Mouse (Mus musculus) CH12.LX (cell line): ENCODE data around the gene Ell3. TPM values are rescaled to one million over a fixed set of nuclear protein-coding genes. Genes with fewer than 3 reads are reported as not detected.

Source experiments
- DNase-seq: peaks from one replicate; pipeline ENCODE4 v3.0.0-alpha.2; 2013; ENCODE audit errors: extremely low read depth
- H3K27ac ChIP-seq: 2 replicates; pipeline ENCODE4 v1.5.1; 2012; ENCODE audit warnings: low read depth, mild to moderate bottlenecking, control low read depth, moderate library complexity; ENCODE audit not compliant: insufficient read depth
- H3K27me3 ChIP-seq: replicated peaks from 2 replicates; pipeline ENCODE3; 2012; ENCODE audit warnings: inconsistent platforms
- H3K36me3 ChIP-seq, 2 experiments: replicated peaks in 1 of 2; 2 replicates each; pipeline versions ENCODE3 to v1.6.1; 2012; ENCODE audit warnings: inconsistent platforms in 1 of 2, low read length in 1 of 2, mild to moderate bottlenecking in 1 of 2, mixed read lengths in 1 of 2, moderate library complexity in 1 of 2; ENCODE audit not compliant: control insufficient read depth in 1 of 2, insufficient read depth in 1 of 2
- H3K4me1 ChIP-seq, 2 experiments: 2 replicates each; pipeline ENCODE4 v1.6.1; 2012; ENCODE audit warnings: inconsistent platforms in 1 of 2, moderate library complexity in 1 of 2; ENCODE audit not compliant: insufficient read depth in 2 of 2, control insufficient read depth in 1 of 2
- H3K4me2 ChIP-seq: 2 replicates; pipeline ENCODE4 v1.6.1; 2012; ENCODE audit warnings: low read depth, mild to moderate bottlenecking, control low read depth; ENCODE audit not compliant: poor library complexity, insufficient read depth, severe bottlenecking
- H3K4me3 ChIP-seq, 3 experiments: fragments of 150-350 bp in 1 of 3; sonication (generic) in 1 of 3; replicated peaks in 1 of 3; 2 replicates each; pipeline versions ENCODE3 to v1.5.1; 2011 to 2012; ENCODE audit warnings: low read depth in 2 of 3, low read length in 2 of 3, mild to moderate bottlenecking in 2 of 3, moderate library complexity in 2 of 3, control low read depth in 1 of 3, improper control_type of control experiment in 1 of 3, inconsistent platforms in 1 of 3, mixed read lengths in 1 of 3; ENCODE audit not compliant: poor library complexity in 1 of 3
- H3K79me2 ChIP-seq: replicated peaks from 2 replicates; pipeline ENCODE4 v1.6.1; 2012; ENCODE audit warnings: mild to moderate bottlenecking, moderate library complexity; ENCODE audit not compliant: control insufficient read depth, poor library complexity, insufficient read depth, severe bottlenecking; ENCODE audit errors: extremely low read depth
- H3K9ac ChIP-seq: 2 replicates; pipeline ENCODE4 v1.6.1; 2012; ENCODE audit warnings: low read depth, mild to moderate bottlenecking, control low read depth, moderate library complexity; ENCODE audit not compliant: insufficient read depth
- H3K9me3 ChIP-seq: replicated peaks from 2 replicates; pipeline ENCODE3; 2012; ENCODE audit warnings: low read length, inconsistent platforms, mixed read lengths
- BHLHE40 ChIP-seq: IDR thresholded peaks from 2 replicates; pipeline ENCODE4 v1.6.1; 2011; ENCODE audit warnings: mild to moderate bottlenecking, low read depth, low read length, improper control_type of control experiment
- CHD1 ChIP-seq: IDR thresholded peaks from 2 replicates; pipeline ENCODE4 v1.6.1; 2012; ENCODE audit warnings: low read depth, low read length, improper control_type of control experiment, inconsistent platforms
- CTCF ChIP-seq, 2 experiments: IDR thresholded peaks in 1 of 2; conservative IDR thresholded peaks in 1 of 2; 2 replicates each; pipeline ENCODE4 v1.5.1; 2011 to 2012; ENCODE audit warnings: low read depth in 2 of 2, low read length in 2 of 2, improper control_type of control experiment in 1 of 2, inconsistent platforms in 1 of 2, mild to moderate bottlenecking in 1 of 2, moderate library complexity in 1 of 2
- GABPA ChIP-seq: IDR thresholded peaks from 2 replicates; pipeline ENCODE4 v1.6.1; 2012; ENCODE audit warnings: low read depth, low read length, improper control_type of control experiment, inconsistent platforms; ENCODE audit not compliant: insufficient replicate concordance
- HCFC1 ChIP-seq: IDR thresholded peaks from 2 replicates; pipeline ENCODE4 v1.6.1; 2012; ENCODE audit warnings: low read depth, mild to moderate bottlenecking, inconsistent platforms, low read length, improper control_type of control experiment
- IRF4 ChIP-seq: IDR thresholded peaks from 2 replicates; pipeline ENCODE4 v1.6.1; 2014; ENCODE audit warnings: low read depth, mild to moderate bottlenecking, inconsistent platforms, low read length, improper control_type of control experiment
- JUND ChIP-seq: conservative IDR thresholded peaks from 2 replicates; pipeline ENCODE4 v1.6.1; 2011; ENCODE audit warnings: low read depth, low read length, improper control_type of control experiment
- MXI1 ChIP-seq: IDR thresholded peaks from 2 replicates; pipeline ENCODE4 v1.6.1; 2011; ENCODE audit warnings: mild to moderate bottlenecking, low read depth, low read length, improper control_type of control experiment
- PAX5 ChIP-seq: IDR thresholded peaks from 2 replicates; pipeline ENCODE4 v1.6.1; 2012; ENCODE audit warnings: low read length, inconsistent platforms, mixed read lengths
- RAD21 ChIP-seq: IDR thresholded peaks from 2 replicates; pipeline ENCODE4 v1.6.1; 2011; ENCODE audit warnings: low read depth, mild to moderate bottlenecking, low read length, improper control_type of control experiment, moderate library complexity
- RCOR1 ChIP-seq: conservative IDR thresholded peaks from 2 replicates; pipeline ENCODE4 v1.6.1; 2012; ENCODE audit warnings: low read depth, mild to moderate bottlenecking, inconsistent platforms, low read length, improper control_type of control experiment
- SMC3 ChIP-seq: IDR thresholded peaks from 2 replicates; pipeline ENCODE4 v1.6.1; 2011; ENCODE audit warnings: low read depth, low read length, improper control_type of control experiment
- TBP ChIP-seq: conservative IDR thresholded peaks from 2 replicates; pipeline ENCODE4 v1.6.1; 2011; ENCODE audit warnings: low read depth, low read length, improper control_type of control experiment
- TCF12 ChIP-seq: IDR thresholded peaks from 2 replicates; pipeline ENCODE4 v1.6.1; 2014; ENCODE audit warnings: low read depth, mild to moderate bottlenecking, inconsistent platforms, low read length, improper control_type of control experiment
- USF1 ChIP-seq: IDR thresholded peaks from 2 replicates; pipeline ENCODE4 v1.6.1; 2014; ENCODE audit warnings: low read depth, mild to moderate bottlenecking, inconsistent platforms, low read length, improper control_type of control experiment
- USF2 ChIP-seq: conservative IDR thresholded peaks from 2 replicates; pipeline ENCODE4 v1.6.1; 2011; ENCODE audit warnings: low read depth, low read length, improper control_type of control experiment
- ZC3H11A ChIP-seq: IDR thresholded peaks from 2 replicates; pipeline ENCODE4 v1.6.1; 2012; ENCODE audit warnings: low read depth, mild to moderate bottlenecking, inconsistent platforms, low read length, improper control_type of control experiment
- ZKSCAN1 ChIP-seq: IDR thresholded peaks from 2 replicates; pipeline ENCODE4 v1.6.1; 2012; ENCODE audit warnings: low read depth, inconsistent platforms, low read length, improper control_type of control experiment, borderline replicate concordance
- ZMIZ1 ChIP-seq: IDR thresholded peaks from 2 replicates; pipeline ENCODE4 v1.6.1; 2012; ENCODE audit warnings: low read depth, mild to moderate bottlenecking, inconsistent platforms, low read length, improper control_type of control experiment
- ZNF384 ChIP-seq: IDR thresholded peaks from 2 replicates; pipeline ENCODE4 v1.6.1; 2012; ENCODE audit warnings: low read depth, low read length, improper control_type of control experiment, inconsistent platforms
- dilution Hi-C: fragments of 300-500 bp; cut with MboI; formaldehyde crosslinking; loops from 2 replicates; pipeline ENCODE4 v1.14.3; 2020; ENCODE audit warnings: low sequenced_read_pairs; ENCODE audit not compliant: extremely low pct_unique_long_range_greater_than_20kb, extremely low pct_ligation_motif_present
- in situ Hi-C: fragments of 300-500 bp; cut with MboI; formaldehyde crosslinking; loops from 3 replicates; pipeline ENCODE4 v1.14.3; 2019; ENCODE audit warnings: low sequenced_read_pairs, low pct_ligation_motif_present, low pct_unique_long_range_greater_than_20kb, mixed read lengths
- polyA plus RNA-seq: library from polyadenylated mRNA; unstranded; fragments of >175 nt; gene quantifications from 2 replicates; pipeline ENCODE4 v1.2.1, GENCODE M21; 2012; ENCODE audit warnings: low read depth; ENCODE audit not compliant: insufficient read length
- total RNA-seq, 2 experiments: library from RNA; depleted of rRNA; stranded (reverse); fragments of 300-350 nt in 1 of 2; fragments of >200 nt in 1 of 2; gene quantifications; 2 replicates each; pipeline ENCODE4 v1.2.3; 2012 to 2014

The Ell3 gene
- total and polyA plus RNA-seq, 3 experiments: 0.38 to 2.3 (median 1.0) TPM

DNA sequence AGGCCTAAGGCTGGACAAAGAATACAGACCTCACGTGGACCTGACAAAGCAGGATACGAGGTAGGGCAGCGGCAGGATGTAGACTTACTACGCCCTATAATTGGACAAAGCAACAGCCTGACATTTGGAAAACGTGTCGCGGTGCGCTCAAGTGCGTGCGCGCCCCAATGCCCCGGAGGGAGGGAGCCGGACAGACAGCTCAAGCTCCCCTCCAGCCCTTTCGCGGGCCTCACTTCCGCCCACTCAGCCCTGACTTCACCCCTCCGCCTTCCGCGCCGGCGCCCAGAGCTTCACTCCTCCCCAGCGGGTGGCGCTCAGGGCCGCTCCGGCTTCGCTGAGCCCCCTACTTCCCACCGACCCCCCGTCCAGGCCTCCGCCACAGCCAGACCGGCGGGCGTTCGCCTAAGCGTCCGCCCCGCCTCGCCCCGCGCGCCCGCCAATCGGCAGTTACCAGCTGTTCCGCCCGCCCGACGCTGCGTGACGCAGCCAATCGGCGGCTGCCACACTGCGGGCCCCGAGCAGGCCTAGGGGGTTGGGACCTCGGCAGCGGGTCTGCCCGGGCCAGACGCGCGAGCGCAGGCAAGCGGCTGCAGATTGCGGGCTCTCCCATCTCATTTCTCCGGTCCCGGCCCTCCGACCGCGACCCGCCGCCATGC, 30.6 kb downstream of the Ell3 start, which contains the start of the genes Pdia3 and Catsper2 (continued):
- TF ChIP-seq ZKSCAN1: no peak
- TF ChIP-seq IRF4: 0 out of 2 replicates have a peak, but pooled peaks have one; percentile 3
- TF ChIP-seq ZMIZ1: peak; percentile 96

DNA sequence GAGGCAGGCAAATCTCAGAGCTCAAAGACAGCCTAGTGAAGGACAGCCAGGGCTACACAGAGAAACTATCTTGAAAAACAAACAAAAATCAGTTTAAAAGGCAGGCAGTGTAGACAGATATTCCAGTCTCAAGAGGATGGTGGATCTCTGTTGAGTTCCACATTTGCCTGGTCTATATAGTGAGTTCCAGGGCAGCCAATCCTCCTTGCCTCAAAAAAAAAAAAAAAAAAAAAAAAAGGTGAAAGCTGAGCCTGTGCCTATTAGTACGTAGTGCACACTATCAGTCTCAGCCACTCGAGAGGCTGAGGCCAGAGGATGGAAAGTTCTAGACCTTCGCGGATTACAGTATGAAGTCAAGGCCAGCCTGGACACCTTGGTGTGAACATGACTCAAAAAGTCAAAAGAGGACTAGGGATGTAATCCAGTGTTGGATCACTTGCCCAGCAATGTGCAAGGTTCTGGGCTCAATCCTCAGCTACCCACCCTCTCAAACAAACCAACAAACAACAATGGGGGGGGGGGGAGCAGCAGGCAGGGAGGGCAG, 31.2 kb downstream of the Ell3 start:
- dilution Hi-C loops: no loop called here
- peak overlapping the region; percentile 65 for H3K9ac ChIP-seq

GRCm38 (mm10) chr2:121408160-121408559, 35.9 kb downstream of the Ell3 start:
- Histone ChIP-seq H3K79me2 (no peaks in the 10 kb centered on the region; the same call in 1 of the 2 replicates), H3K9ac (no peak overlapping the region), H3K4me3 (no peak overlapping the region), H3K4me2 (no peak overlapping the region), H3K9me3 (no peaks in the 10 kb centered on the region), H3K27me3 (no peaks in the 10 kb centered on the region), H3K36me3 (peaks cover 0 to 7% of the 10 kb centered on the region in 2 experiments), H3K27ac (no peak overlapping the region), H3K4me1 (peaks cover 0 to 5% of the 10 kb centered on the region in 2 experiments; a peak in 2 of 4 replicates)
- in situ Hi-C loops (no loop called here), dilution Hi-C loops (no loop called here)
- peak; percentile 72 for DNase-seq
- TF ChIP-seq ZNF384 (peak; percentile 82), ZC3H11A (no peak), ZKSCAN1 (no peak), JUND (no peak), GABPA (no peak), TBP (no peak), RCOR1 (no peak), TCF12 (no peak), PAX5 (no peak), USF1 (no peak), RAD21 (peak; percentile 52), CTCF (conservative IDR thresholded peaks at IDR 0.05 in 1 of 2, IDR thresholded peaks at IDR 0.05 in 1 of 2; ENCODE audit: low read depth in 2 of 2, low read length in 2 of 2) (peak; percentile 44 to 70; a peak in 3 of 4 replicates), HCFC1 (no peak), SMC3 (peak; percentile 55)

More for the DNA sequence above, 31.2 kb downstream of the Ell3 start:
- peak overlapping the region; percentile 78 to 96 (median 79) for H3K4me3 ChIP-seq
- in situ Hi-C loops: no loop called here
- peaks cover 5 to 21% of the 10 kb centered on the region in 2 experiments for H3K36me3 ChIP-seq
- peak overlapping the region; percentile 72 for H3K27ac ChIP-seq
- H3K9me3 ChIP-seq: no peaks in the 10 kb centered on the region
- H3K4me1 ChIP-seq: peaks cover 0 to 35% of the 10 kb centered on the region in 2 experiments; a peak in 3 of 4 replicates
- H3K79me2 ChIP-seq: peaks cover 41% of the 10 kb centered on the region
- H3K27me3 ChIP-seq: no peaks in the 10 kb centered on the region
- TF ChIP-seq TBP (no peak), USF2 (no peak), ZNF384 (peak; percentile 92), BHLHE40 (no peak), CHD1 (peak; percentile 73; the same call in 1 of the 2 replicates), MXI1 (no peak), GABPA (no peak), TCF12 (no peak)
- peak; percentile 42 for DNase-seq
- H3K4me2 ChIP-seq: peak overlapping the region; percentile 37
